Mouse (Mus musculus) midbrain, embryonic 13.5 days (tissue): ENCODE measurements at regions not wholly inside any gene's neighbourhood (a gene's known extent, or its start where the extent isn't known, plus 50 kb on each side); places are given as distances from the start of the nearest gene placed in this dataset.
"Not testable (repeated sequence)": the region's sequence is repeated elsewhere in the genome, so short reads cannot be mapped to it uniquely, and the experiment has no call there.

Experiments used
- ATAC-seq: fragments of 200-750 bp; cut with Nextera tagmentation; 2 replicates; pipeline ENCODE4 v1.8.0; 2017; ENCODE audit warnings: mild to moderate bottlenecking, moderate TSS enrichment, moderate library complexity
- H3K27ac ChIP-seq: fragments of 300-500 bp; sonication (generic); 2 replicates; pipeline ENCODE4 v1.5.1; 2015; ENCODE audit warnings: inconsistent platforms, mild to moderate bottlenecking, moderate library complexity
- H3K27me3 ChIP-seq: fragments of 300-500 bp; sonication (generic); 2 replicates; pipeline ENCODE4 v1.6.1; 2015; ENCODE audit warnings: mild to moderate bottlenecking, inconsistent platforms
- H3K36me3 ChIP-seq: fragments of 300-500 bp; sonication (generic); 2 replicates; pipeline ENCODE4 v1.6.1; 2015; ENCODE audit warnings: mild to moderate bottlenecking, inconsistent platforms
- H3K4me1 ChIP-seq: fragments of 300-500 bp; sonication (generic); replicated peaks from 2 replicates; pipeline ENCODE4 v1.6.1; 2015; ENCODE audit warnings: inconsistent platforms
- H3K4me2 ChIP-seq: fragments of 300-500 bp; sonication (generic); replicated peaks from 2 replicates; pipeline ENCODE4 v1.6.1; 2015; ENCODE audit warnings: moderate library complexity, mild to moderate bottlenecking, inconsistent platforms
- H3K4me3 ChIP-seq: fragments of 300-500 bp; sonication (generic); replicated peaks from 2 replicates; pipeline ENCODE4 v1.5.1; 2015; ENCODE audit warnings: mild to moderate bottlenecking, inconsistent platforms
- H3K9ac ChIP-seq: fragments of 300-500 bp; sonication (generic); replicated peaks from 2 replicates; pipeline ENCODE4 v1.6.1; 2015; ENCODE audit warnings: mild to moderate bottlenecking, inconsistent platforms
- H3K9me3 ChIP-seq: fragments of 300-500 bp; sonication (generic); 2 replicates; pipeline ENCODE4 v1.6.1; 2016; ENCODE audit warnings: mild to moderate bottlenecking, inconsistent platforms
- WGBS: fragments of 180-500 bp; shearing (Covaris S2); methylation state at CpG from one replicate; pipeline ENCODE4 v1.1.7; 2015; 5-methylcytosine and 5-hydroxymethylcytosine counted together

DNA sequence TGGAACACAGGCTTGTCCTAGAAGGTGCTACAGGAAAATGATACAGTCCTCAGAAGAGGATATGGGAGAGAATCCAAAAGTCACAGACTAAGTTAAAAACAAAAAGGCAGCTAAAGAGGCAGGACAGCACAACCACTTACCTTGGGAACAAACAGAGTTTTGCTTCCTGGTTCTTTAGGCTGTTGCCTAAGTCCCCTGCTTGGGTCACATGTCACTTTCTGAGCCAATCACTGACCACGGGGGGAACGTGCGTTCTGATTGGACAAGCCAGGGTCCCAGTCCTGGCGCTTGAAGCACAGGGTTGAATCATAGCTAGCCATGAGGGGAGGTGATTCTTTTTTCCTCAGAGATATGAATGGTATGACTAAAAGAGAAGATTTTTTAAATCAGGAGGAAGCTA lies 216.4 kb downstream of the Glrx3 start:
- Histone ChIP-seq H3K4me1 (0 out of 2 replicates have a peak, but pooled peaks cover 3% of the 10 kb centered on the region), H3K9me3 (no peaks in the 10 kb centered on the region), H3K9ac (no peak overlapping the region), H3K27me3 (no peaks in the 10 kb centered on the region), H3K4me2 (no peak overlapping the region), H3K27ac (no peak overlapping the region), H3K36me3 (no peaks in the 10 kb centered on the region), H3K4me3 (no peak overlapping the region)
- WGBS: 89% methylated on average over 4 of the region's 4 CpGs
- no peak for ATAC-seq

DNA sequence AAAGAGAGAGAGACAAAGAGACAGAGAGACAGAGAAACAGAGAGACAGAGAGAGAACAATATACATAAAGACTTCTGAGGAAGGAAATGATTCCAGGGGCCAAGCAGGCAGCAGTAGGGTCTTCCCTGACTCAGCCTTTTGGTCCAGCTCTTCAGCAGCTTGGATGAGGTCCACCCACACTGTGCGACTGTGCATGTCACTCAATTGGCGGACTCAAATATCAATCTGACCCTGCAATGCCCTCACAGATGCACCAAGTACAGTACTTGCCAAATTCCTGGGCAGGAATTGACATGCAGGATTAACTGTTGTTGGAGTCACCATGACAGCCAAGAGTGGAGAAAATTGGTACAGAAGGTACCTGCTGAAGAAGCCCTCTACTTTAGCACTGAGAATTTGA lies 229.8 kb downstream of the Glrx3 start:
- WGBS: 94% methylated on average over 2 of the region's 2 CpGs
- Histone ChIP-seq H3K36me3 (no peaks in the 10 kb centered on the region), H3K4me2 (no peak overlapping the region), H3K27me3 (no peaks in the 10 kb centered on the region), H3K4me1 (no peaks in the 10 kb centered on the region), H3K27ac (no peak overlapping the region), H3K4me3 (no peak overlapping the region), H3K9ac (no peak overlapping the region), H3K9me3 (no peaks in the 10 kb centered on the region)
- ATAC-seq: no peak

DNA sequence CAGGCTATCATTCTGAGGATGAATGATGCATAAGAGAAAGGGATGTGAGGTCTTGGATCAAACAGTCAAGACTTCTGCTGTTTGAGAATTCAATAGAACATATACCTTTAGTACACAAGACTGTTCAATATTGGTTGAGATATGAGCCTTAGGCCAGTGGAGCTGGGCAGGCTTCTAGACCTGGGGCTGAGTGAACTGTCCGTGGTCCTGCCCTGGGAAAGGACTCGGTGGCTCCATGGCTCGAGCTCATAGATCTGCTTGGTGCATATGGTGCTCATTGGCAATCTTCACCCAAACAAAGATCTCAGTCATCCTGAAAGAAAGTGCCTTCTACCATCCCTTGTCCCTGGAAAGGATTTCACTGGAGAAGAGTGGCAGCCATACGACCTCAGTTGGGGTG lies 233.7 kb downstream of the Glrx3 start:
- no peaks in the 10 kb centered on the region for H3K4me1 ChIP-seq
- no peaks in the 10 kb centered on the region for H3K27me3 ChIP-seq
- H3K27ac ChIP-seq: no peak overlapping the region
- no peak overlapping the region for H3K9ac ChIP-seq
- 70% methylated on average over 4 of the region's 4 CpGs for WGBS
- ATAC-seq: no peak
- H3K36me3 ChIP-seq: no peaks in the 10 kb centered on the region
- no peak overlapping the region for H3K4me2 ChIP-seq
- no peak overlapping the region for H3K4me3 ChIP-seq
- no peaks in the 10 kb centered on the region for H3K9me3 ChIP-seq

DNA sequence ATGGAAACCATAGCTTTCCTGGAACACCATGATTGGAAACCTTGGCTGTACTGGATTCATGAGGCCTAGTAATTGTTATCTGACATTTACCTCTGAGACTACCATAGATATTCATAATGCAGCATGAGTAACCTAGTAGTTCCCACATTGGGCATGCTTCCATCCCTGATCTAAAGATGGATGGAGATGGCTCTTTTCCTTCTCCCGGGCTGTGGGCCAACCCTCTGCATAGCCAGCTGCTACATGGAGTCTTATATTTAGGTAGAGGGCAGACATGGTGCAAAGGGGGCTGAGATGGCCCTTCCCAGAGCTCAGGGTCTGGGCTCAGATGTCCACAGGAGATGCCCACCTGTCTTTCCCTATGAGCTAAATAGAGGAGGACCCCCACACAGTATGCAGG lies 237.2 kb downstream of the Glrx3 start:
- no peaks in the 10 kb centered on the region for H3K4me1 ChIP-seq
- H3K36me3 ChIP-seq: no peaks in the 10 kb centered on the region
- no peaks in the 10 kb centered on the region for H3K9me3 ChIP-seq
- H3K27me3 ChIP-seq: no peaks in the 10 kb centered on the region
- no peak overlapping the region for H3K4me2 ChIP-seq
- WGBS: 77% methylated on average over 1 of the region's 1 CpGs
- ATAC-seq: no peak
- no peak overlapping the region for H3K4me3 ChIP-seq
- no peak overlapping the region for H3K9ac ChIP-seq
- H3K27ac ChIP-seq: no peak overlapping the region

DNA sequence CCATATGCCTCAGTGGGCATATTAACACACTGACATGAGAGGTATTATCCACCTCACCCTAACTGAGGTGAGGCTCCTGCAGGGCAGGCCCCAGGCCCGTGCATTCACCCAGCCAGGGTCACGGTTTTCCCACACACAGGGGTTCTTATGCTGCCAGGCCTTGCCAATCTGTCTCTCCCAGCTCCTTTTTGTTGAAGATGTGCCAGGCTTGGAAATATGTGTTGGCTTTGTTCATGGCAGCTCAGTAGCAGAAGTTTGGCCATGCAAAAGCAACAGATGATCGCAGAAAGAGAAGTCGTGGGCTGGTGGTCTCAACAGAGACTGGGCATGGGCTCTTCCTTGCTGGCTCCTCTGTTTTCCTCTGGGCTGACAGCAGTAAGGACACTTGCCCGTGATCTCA lies 238.0 kb downstream of the Glrx3 start:
- Histone ChIP-seq H3K4me3 (no peak overlapping the region), H3K36me3 (no peaks in the 10 kb centered on the region), H3K4me2 (no peak overlapping the region), H3K27ac (no peak overlapping the region), H3K4me1 (no peaks in the 10 kb centered on the region), H3K9ac (no peak overlapping the region), H3K9me3 (no peaks in the 10 kb centered on the region), H3K27me3 (no peaks in the 10 kb centered on the region)
- WGBS: 92% methylated on average over 5 of the region's 5 CpGs
- no peak for ATAC-seq

DNA sequence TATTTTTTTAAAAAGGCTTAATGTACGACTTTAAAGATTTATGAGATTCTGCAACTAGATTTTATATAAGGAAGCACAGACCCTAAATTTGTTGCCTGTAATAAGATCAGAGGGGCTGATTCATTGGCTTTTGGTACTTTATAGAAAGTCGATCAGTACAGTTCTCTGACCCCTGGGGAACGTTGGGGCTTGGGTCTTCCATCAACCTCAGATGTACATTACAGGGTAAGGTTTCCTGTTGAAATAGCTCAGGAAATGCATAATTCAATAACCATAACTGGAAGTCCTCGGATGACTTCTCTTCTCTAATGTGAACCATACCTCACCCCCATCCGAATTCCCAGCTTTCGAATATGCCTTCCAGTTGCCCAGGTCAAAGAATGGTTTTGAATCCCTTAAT lies 247.4 kb downstream of the Glrx3 start:
- Histone ChIP-seq H3K36me3 (no peaks in the 10 kb centered on the region), H3K4me1 (no peaks in the 10 kb centered on the region), H3K27me3 (no peaks in the 10 kb centered on the region), H3K27ac (no peak overlapping the region), H3K4me2 (no peak overlapping the region), H3K9ac (no peak overlapping the region), H3K9me3 (no peaks in the 10 kb centered on the region), H3K4me3 (no peak overlapping the region)
- ATAC-seq: no peak
- WGBS: 90% methylated on average over 6 of the region's 6 CpGs

DNA sequence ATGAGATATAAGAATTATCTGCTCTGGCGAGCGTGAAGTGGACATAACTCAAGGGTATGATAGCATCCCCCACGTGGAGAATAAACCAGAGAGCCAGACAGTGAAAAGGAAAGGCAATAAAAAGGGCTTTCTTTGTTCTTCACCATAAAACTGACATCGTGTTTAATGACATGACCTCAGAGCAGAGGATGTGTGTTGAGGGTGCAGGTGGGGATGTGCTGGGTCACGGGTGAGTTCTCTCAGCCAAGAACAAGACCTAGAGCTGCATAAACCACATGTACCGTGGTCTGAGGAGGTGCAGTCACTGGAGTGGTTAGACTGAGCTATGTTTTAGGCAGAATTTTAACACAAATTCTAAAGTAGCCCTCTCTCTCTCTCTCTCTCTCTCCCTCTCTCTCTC lies 247.9 kb downstream of the Glrx3 start:
- Histone ChIP-seq H3K36me3 (no peaks in the 10 kb centered on the region), H3K27me3 (no peaks in the 10 kb centered on the region), H3K4me1 (no peaks in the 10 kb centered on the region), H3K27ac (no peak overlapping the region), H3K4me3 (no peak overlapping the region), H3K4me2 (no peak overlapping the region), H3K9me3 (no peaks in the 10 kb centered on the region), H3K9ac (no peak overlapping the region)
- no peak for ATAC-seq
- 80% methylated on average over 6 of the region's 6 CpGs for WGBS

DNA sequence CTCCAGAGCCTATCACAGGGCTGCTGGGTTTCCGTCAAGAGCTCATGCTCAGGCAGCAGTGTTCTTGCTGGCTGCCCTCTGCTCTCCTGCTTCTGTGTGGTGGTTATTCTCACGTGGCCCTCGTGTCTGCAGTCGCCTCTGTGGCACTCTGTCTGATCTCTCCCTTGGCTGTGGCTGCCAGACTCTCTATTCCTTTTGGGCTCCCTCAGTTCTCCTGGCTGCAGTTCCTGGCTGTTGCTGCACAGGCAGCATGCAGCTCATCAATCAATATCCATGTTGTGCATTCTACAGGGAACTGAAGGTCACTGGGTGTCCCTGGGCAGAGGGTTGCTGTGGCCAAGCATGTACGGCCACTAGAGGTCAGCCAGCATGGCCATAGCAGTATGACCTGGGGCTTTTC lies 259.4 kb downstream of the Glrx3 start:
- H3K27me3 ChIP-seq: no peaks in the 10 kb centered on the region
- H3K4me3 ChIP-seq: no peak overlapping the region
- no peak overlapping the region for H3K9ac ChIP-seq
- no peaks in the 10 kb centered on the region for H3K9me3 ChIP-seq
- H3K36me3 ChIP-seq: no peaks in the 10 kb centered on the region
- WGBS: 87% methylated on average over 5 of the region's 5 CpGs
- no peaks in the 10 kb centered on the region for H3K4me1 ChIP-seq
- no peak overlapping the region for H3K4me2 ChIP-seq
- no peak overlapping the region for H3K27ac ChIP-seq
- no peak for ATAC-seq

DNA sequence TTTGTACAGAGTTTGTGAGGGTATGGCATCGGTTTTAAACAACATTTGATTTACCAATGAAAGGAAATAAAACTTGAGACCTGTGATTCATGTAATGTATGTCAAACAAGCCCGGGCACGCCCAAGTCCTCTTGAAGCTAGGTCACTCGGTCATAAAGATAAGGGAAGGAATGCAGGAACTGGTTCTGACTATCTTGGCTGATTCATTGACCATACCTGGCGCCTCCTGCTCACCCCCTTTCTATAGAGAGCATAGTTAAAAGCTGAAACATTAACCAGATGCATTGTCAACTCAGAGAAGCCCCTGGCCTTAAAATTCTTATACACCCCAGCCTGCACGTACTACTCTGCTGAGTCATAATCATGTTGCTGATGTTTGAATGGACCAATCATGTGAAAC lies 261.1 kb downstream of the Glrx3 start:
- WGBS: 93% methylated on average over 6 of the region's 6 CpGs
- not testable (repeated sequence) for H3K4me1 ChIP-seq, H3K4me2 ChIP-seq, H3K9ac ChIP-seq, H3K36me3 ChIP-seq, H3K9me3 ChIP-seq, H3K4me3 ChIP-seq, H3K27me3 ChIP-seq, H3K27ac ChIP-seq, ATAC-seq

DNA sequence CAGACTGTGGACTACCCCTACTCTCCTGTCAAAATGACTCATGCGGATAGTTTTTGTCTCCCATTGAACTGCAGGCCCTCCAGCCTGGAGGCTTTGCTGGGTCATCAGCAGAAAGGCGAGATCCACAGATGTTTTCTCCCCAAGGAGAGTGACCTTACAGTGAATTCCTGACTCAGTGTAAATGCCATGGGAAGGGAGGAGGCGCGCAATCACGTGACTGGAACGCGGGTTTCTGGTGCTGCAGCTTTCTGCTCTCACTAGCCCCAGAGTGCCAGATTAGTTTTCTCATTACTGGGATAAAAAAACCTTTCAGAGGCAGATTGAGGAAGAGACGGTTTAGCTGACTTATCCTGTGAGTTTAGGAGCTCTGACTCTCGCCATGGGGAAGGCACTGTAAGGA lies 275.4 kb downstream of the Glrx3 start:
- ATAC-seq: no peak

DNA sequence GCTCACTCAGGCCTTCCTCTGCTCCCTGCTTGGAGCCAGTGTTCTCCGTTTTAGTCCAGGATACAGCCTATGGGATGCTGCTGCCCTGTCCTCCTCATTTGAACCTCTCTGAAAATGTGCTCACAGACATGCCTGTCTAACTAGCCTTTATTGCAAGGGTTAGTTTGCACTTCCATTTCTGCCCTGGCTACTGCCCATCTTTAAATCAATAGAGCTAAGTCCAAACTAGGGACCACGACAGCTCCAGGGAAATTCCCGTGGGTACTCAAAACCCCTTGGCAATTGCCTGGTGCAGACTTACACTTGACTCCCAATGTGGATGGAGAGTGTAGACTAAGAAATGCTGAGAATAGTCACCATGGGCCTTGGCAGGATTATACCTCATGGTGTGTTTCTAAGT lies 276.4 kb downstream of the Glrx3 start:
- Histone ChIP-seq H3K4me2 (no peak overlapping the region), H3K4me3 (no peak overlapping the region), H3K4me1 (peaks cover 3% of the 10 kb centered on the region), H3K27me3 (no peaks in the 10 kb centered on the region), H3K36me3 (no peaks in the 10 kb centered on the region), H3K9ac (no peak overlapping the region), H3K9me3 (no peaks in the 10 kb centered on the region), H3K27ac (no peak overlapping the region)
- 83% methylated on average over 3 of the region's 3 CpGs for whole genome bisulfite sequencing
- no peak for ATAC-seq

More for the DNA sequence above, 275.4 kb downstream of the Glrx3 start:
- H3K9ac ChIP-seq: no peak overlapping the region
- H3K4me3 ChIP-seq: no peak overlapping the region
- H3K27me3 ChIP-seq: no peaks in the 10 kb centered on the region
- no peaks in the 10 kb centered on the region for H3K36me3 ChIP-seq
- no peak overlapping the region for H3K27ac ChIP-seq
- H3K4me2 ChIP-seq: no peak overlapping the region
- 65% methylated on average over 9 of the region's 9 CpGs for WGBS
- H3K9me3 ChIP-seq: no peaks in the 10 kb centered on the region
- peaks cover 3% of the 10 kb centered on the region for H3K4me1 ChIP-seq

DNA sequence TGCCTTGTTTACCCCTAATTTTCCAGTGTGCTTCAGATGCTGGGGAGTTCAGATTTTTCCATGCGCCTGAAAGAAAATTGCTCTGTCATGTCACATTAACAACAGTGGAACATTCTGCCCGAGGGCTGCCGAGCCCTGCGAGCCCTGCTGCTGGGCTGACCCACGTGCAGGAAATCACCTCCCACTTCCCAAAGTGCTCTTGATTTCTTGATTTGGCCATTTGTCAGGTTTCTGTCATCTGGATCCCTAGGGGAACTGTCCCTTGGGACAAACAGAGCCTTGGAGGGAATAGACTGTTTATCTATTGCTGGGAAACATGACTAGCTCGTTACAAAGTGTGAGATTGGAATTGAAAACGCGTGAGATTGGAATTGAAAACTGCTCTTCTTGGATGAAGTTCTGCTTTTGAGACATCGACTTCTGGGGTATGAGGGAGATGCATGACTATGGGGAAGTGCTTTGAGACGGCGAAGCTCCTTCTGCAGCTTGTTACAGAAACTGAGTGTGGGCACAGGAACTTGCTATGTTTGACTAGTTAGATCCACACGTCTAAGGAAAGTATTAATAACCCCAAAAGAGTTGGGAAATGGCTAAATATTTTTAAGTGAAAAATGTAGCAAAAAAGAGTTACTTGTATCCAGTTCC lies 277.0 kb downstream of the Glrx3 start:
- no peak overlapping the region for H3K27ac ChIP-seq
- no peak overlapping the region for H3K4me3 ChIP-seq
- no peaks in the 10 kb centered on the region for H3K9me3 ChIP-seq
- H3K27me3 ChIP-seq: no peaks in the 10 kb centered on the region
- 61% methylated on average over 12 of the region's 12 CpGs for WGBS
- H3K4me1 ChIP-seq: peaks cover 3% of the 10 kb centered on the region
- no peaks in the 10 kb centered on the region for H3K36me3 ChIP-seq
- H3K4me2 ChIP-seq: no peak overlapping the region
- H3K9ac ChIP-seq: no peak overlapping the region
- no peak for ATAC-seq

DNA sequence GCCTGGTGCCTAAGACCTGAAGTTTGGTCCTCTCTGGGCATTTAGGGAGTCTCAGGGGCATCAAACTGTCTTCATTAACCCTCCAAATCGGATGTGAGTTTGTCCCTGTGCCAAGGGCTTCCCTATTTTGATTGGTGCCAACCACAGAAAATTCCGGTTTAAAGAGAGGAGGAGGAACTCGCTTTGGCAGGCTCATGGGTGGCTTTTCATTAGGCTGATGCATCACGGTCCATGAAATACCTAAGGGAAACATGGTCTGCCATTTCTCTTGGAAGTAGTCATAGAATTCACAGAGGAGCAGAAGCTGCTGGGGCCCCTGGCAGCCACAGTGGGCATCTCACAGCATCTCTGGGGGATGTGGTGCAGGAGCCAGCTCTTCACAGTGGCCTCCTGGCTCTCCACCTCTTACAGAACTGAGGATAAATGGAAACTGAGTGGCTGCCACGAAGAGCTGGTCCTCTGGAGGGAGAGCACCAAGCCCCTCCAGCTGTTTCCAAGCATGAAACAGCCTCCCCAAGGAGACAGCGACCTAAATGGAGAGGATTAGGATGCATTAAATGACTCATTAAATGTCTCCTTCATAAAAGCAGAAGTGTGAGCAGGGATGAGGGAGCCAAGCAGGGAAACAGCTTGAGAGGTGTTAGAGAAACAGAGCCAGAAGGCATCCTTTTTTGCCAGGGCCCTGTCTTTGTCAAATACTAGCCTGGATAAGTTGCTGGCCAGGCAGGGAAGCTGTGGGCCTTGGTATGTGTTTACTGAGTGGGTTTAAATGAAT lies 277.9 kb downstream of the Glrx3 start:
- H3K9me3 ChIP-seq: no peaks in the 10 kb centered on the region
- no peaks in the 10 kb centered on the region for H3K36me3 ChIP-seq
- no peak overlapping the region for H3K27ac ChIP-seq
- H3K9ac ChIP-seq: no peak overlapping the region
- H3K4me1 ChIP-seq: peaks cover 3% of the 10 kb centered on the region
- H3K4me2 ChIP-seq: no peak overlapping the region
- H3K27me3 ChIP-seq: no peaks in the 10 kb centered on the region
- H3K4me3 ChIP-seq: no peak overlapping the region
- ATAC-seq: no peak
- WGBS: 71% methylated on average over 6 of the region's 6 CpGs
